Mouse (Mus musculus) liver, adult 2 months (tissue): ENCODE data around the gene Gpr153.

ENCODE experiments used
- CTCF ChIP-seq: fragments of 200-500 bp; IDR thresholded peaks from 2 replicates; pipeline ENCODE4 v1.5.1; 2011; ENCODE audit warnings: low read depth, low read length, control low read depth
- POLR2A ChIP-seq: fragments of 200-500 bp; IDR thresholded peaks from 2 replicates; pipeline ENCODE4 v1.6.1; 2011; ENCODE audit warnings: low read length, control low read depth; ENCODE audit not compliant: insufficient read depth; ENCODE audit errors: extremely low read depth

- TF ChIP-seq CTCF (no peak), POLR2A (no peak)
Observed at GRCm38 (mm10) chr4:152227749-152228527, 46.1 kb upstream of the Gpr153 start.
